Mouse (Mus musculus) mesoderm, embryonic 11.5 days (tissue): ENCODE measurements around the gene Tex101.
"Not testable (repeated sequence)": the region's sequence is repeated elsewhere in the genome, so short reads cannot be mapped to it uniquely, and the experiment has no call there.

Experiments
- DNase-seq: peaks from one replicate; pipeline ENCODE4 v3.0.0-alpha.2; 2012; ENCODE audit warnings: low read depth, low spot score

Gene Tex101

GRCm38 (mm10) chr7:24636264-24636663 is 40.2 kb downstream of the Tex101 start, which contains the start of gene Lypd3:
Lypd3 (plus strand) TSS chr7:24636550.
- DNase-seq, result no peak

- DNase-seq, result no peak
Measured at GRCm38 (mm10) chr7:24630116-24630880, 46.2 kb downstream of the Tex101 start.

GRCm38 (mm10) chr7:24629672-24630071 is 46.8 kb downstream of the Tex101 start:
- no peak for DNase-seq

- peak; percentile 87 for DNase-seq
Measured at GRCm38 (mm10) chr7:24628685-24629610, 47.5 kb downstream of the Tex101 start.

- no peak for DNase-seq
Measured at GRCm38 (mm10) chr7:24622967-24623366, 53.5 kb downstream of the Tex101 start.

- no peak for DNase-seq
Measured at GRCm38 (mm10) chr7:24621193-24621592, 55.3 kb downstream of the Tex101 start.

- DNase-seq, result no peak
Measured at GRCm38 (mm10) chr7:24619671-24620397, 56.6 kb downstream of the Tex101 start.

- DNase-seq, result not testable (repeated sequence)
Measured at GRCm38 (mm10) chr7:24618374-24618773, 58.1 kb downstream of the Tex101 start.
